Mouse (Mus musculus) limb, embryonic 11.5 days (tissue): Measurements from ENCODE around the gene Pcp4l1. TPM values are rescaled to one million over a fixed set of nuclear protein-coding genes. Genes with fewer than 3 reads are reported as not detected.

ENCODE experiments used
- ATAC-seq: fragments of 200-750 bp; cut with Nextera tagmentation; 2 replicates; pipeline ENCODE4 v1.8.0; 2017; ENCODE audit warnings: low read depth; ENCODE audit not compliant: insufficient number of reproducible peaks, low FRiP score, low TSS enrichment
- DNase-seq: peaks from one replicate; pipeline ENCODE4 v3.0.0-alpha.2; 2015; ENCODE audit warnings: low spot score
- H3K27ac ChIP-seq: fragments of 300-500 bp; sonication (generic); replicated peaks from 2 replicates; pipeline ENCODE4 v1.5.1; 2014; ENCODE audit warnings: low read depth, mild to moderate bottlenecking, low read length
- H3K27me3 ChIP-seq: fragments of 300-500 bp; sonication (generic); 2 replicates; pipeline ENCODE4 v1.6.1; 2014; ENCODE audit warnings: mild to moderate bottlenecking, low read length, mixed read lengths; ENCODE audit not compliant: control insufficient read depth, insufficient read depth
- H3K36me3 ChIP-seq: fragments of 300-500 bp; sonication (generic); 2 replicates; pipeline ENCODE4 v1.6.1; 2014; ENCODE audit warnings: mild to moderate bottlenecking, low read length, moderate library complexity, mixed read lengths; ENCODE audit not compliant: control insufficient read depth, insufficient read depth
- H3K4me1 ChIP-seq: fragments of 300-500 bp; sonication (generic); 2 replicates; pipeline ENCODE4 v1.6.1; 2014; ENCODE audit warnings: low read length, mixed read lengths; ENCODE audit not compliant: control insufficient read depth, insufficient read depth
- H3K4me2 ChIP-seq: fragments of 300-500 bp; sonication (generic); 2 replicates; pipeline ENCODE4 v1.6.1; 2014; ENCODE audit warnings: low read depth, mild to moderate bottlenecking, moderate library complexity; ENCODE audit not compliant: severe bottlenecking
- H3K4me3 ChIP-seq: fragments of 300-500 bp; sonication (generic); 2 replicates; pipeline ENCODE4 v1.5.1; 2014; ENCODE audit warnings: low read depth, low read length
- H3K9ac ChIP-seq: fragments of 300-500 bp; sonication (generic); 2 replicates; pipeline ENCODE4 v1.6.1; 2014; ENCODE audit warnings: mild to moderate bottlenecking, low read length
- H3K9me3 ChIP-seq: fragments of 300-500 bp; sonication (generic); 2 replicates; pipeline ENCODE4 v1.6.1; 2016; ENCODE audit warnings: low read length; ENCODE audit not compliant: control insufficient read depth
- WGBS: fragments of 180-500 bp; shearing (Covaris S2); extraction: QIAGEN DNeasy Blood & Tissue Kit; methylation state at CpG from one replicate; pipeline ENCODE4 v1.1.7; 2014; 5-methylcytosine and 5-hydroxymethylcytosine counted together
- polyA plus RNA-seq: library from polyadenylated mRNA; unstranded; fragments of >200 nt; fragmentation: Nextera tagmentation; extraction: Ambion mirVana; gene quantifications from 2 replicates; pipeline ENCODE4 v1.2.1, GENCODE M21; 2014

Pcp4l1 gene
- polyA plus RNA-seq, 1 experiment from 2014 or later = 2.7 TPM

GRCm38 (mm10) chr1:171200769-171201168 is 4.7 kb upstream of the Pcp4l1 start:
- DNase-seq (no peak), ATAC-seq (no peak)
- H3K9me3 ChIP-seq = no peaks in the 10 kb centered on the region
- H3K4me2 ChIP-seq = no peak overlapping the region
- no peak overlapping the region for H3K27ac ChIP-seq
- H3K36me3 ChIP-seq = no peaks in the 10 kb centered on the region
- no peak overlapping the region for H3K9ac ChIP-seq
- peaks cover 3% of the 10 kb centered on the region for H3K27me3 ChIP-seq
- peaks cover 5% of the 10 kb centered on the region; the same call in 1 of the 2 replicates for H3K4me1 ChIP-seq
- H3K4me3 ChIP-seq = no peak overlapping the region
- WGBS = 95% methylated on average over 1 of the region's 1 CpGs

- DNase-seq (no peak), ATAC-seq (no peak)
- 41% methylated on average over 1 of the region's 1 CpGs for WGBS
- Histone ChIP-seq H3K9me3 (no peaks in the 10 kb centered on the region), H3K4me3 (no peak overlapping the region), H3K27me3 (peaks cover 15% of the 10 kb centered on the region), H3K9ac (no peak overlapping the region), H3K4me1 (peaks cover 8% of the 10 kb centered on the region; the same call in 1 of the 2 replicates), H3K27ac (no peak overlapping the region), H3K4me2 (no peak overlapping the region), H3K36me3 (no peaks in the 10 kb centered on the region)
Measured at GRCm38 (mm10) chr1:171199532-171199931, 3.5 kb upstream of the Pcp4l1 start.

GRCm38 (mm10) chr1:171195046-171195822 is 834 bp downstream of the Pcp4l1 start:
- peak; percentile 32 for DNase-seq
- peak overlapping the region; percentile 54 for H3K4me3 ChIP-seq
- H3K4me1 ChIP-seq = peaks cover 20% of the 10 kb centered on the region
- H3K27me3 ChIP-seq = peaks cover 33% of the 10 kb centered on the region
- no peak for ATAC-seq
- no peaks in the 10 kb centered on the region for H3K9me3 ChIP-seq
- 5% methylated on average over 20 of the region's 20 CpGs for WGBS
- no peaks in the 10 kb centered on the region for H3K36me3 ChIP-seq
- no peak overlapping the region for H3K27ac ChIP-seq
- peak overlapping the region; percentile 50 for H3K9ac ChIP-seq
- peak overlapping the region; percentile 97 for H3K4me2 ChIP-seq

GRCm38 (mm10) chr1:171193911-171194830 is 1.9 kb downstream of the Pcp4l1 start:
- H3K27me3 ChIP-seq = peaks cover 33% of the 10 kb centered on the region
- no peak overlapping the region for H3K4me3 ChIP-seq
- H3K36me3 ChIP-seq = no peaks in the 10 kb centered on the region
- H3K4me2 ChIP-seq = no peak overlapping the region
- no peaks in the 10 kb centered on the region for H3K9me3 ChIP-seq
- ATAC-seq = no peak
- H3K27ac ChIP-seq = no peak overlapping the region
- WGBS = 29% methylated on average over 11 of the region's 11 CpGs
- H3K9ac ChIP-seq = no peak overlapping the region
- peak; percentile 29 for DNase-seq
- peaks cover 22% of the 10 kb centered on the region for H3K4me1 ChIP-seq

- H3K27me3 ChIP-seq = peaks cover 33% of the 10 kb centered on the region
- H3K4me1 ChIP-seq = peaks cover 28% of the 10 kb centered on the region
- WGBS = 3% methylated on average over 18 of the region's 18 CpGs
- H3K4me2 ChIP-seq = peak overlapping the region; percentile 15; the same call in 1 of the 2 replicates
- no peak overlapping the region for H3K9ac ChIP-seq
- H3K4me3 ChIP-seq = no peak overlapping the region; the same call in 1 of the 2 replicates
- no peak overlapping the region for H3K27ac ChIP-seq
- no peak for ATAC-seq
- H3K36me3 ChIP-seq = no peaks in the 10 kb centered on the region
- no peaks in the 10 kb centered on the region for H3K9me3 ChIP-seq
- DNase-seq = peak; percentile 48
Measured at GRCm38 (mm10) chr1:171193093-171193840, 2.8 kb downstream of the Pcp4l1 start.

- Histone ChIP-seq H3K27ac (no peak overlapping the region), H3K4me1 (peaks cover 28% of the 10 kb centered on the region), H3K36me3 (no peaks in the 10 kb centered on the region), H3K9me3 (no peaks in the 10 kb centered on the region), H3K4me2 (no peak overlapping the region), H3K4me3 (no peak overlapping the region), H3K27me3 (peaks cover 33% of the 10 kb centered on the region), H3K9ac (no peak overlapping the region)
- no peak for ATAC-seq
- 43% methylated on average over 10 of the region's 10 CpGs for WGBS
- no peak for DNase-seq
Measured at GRCm38 (mm10) chr1:171192283-171192682, 3.8 kb downstream of the Pcp4l1 start.

- Histone ChIP-seq H3K27ac (no peak overlapping the region), H3K9me3 (no peaks in the 10 kb centered on the region), H3K9ac (no peak overlapping the region), H3K4me2 (no peak overlapping the region), H3K27me3 (peaks cover 31% of the 10 kb centered on the region), H3K4me3 (no peak overlapping the region), H3K36me3 (no peaks in the 10 kb centered on the region), H3K4me1 (peaks cover 24% of the 10 kb centered on the region)
- no peak for DNase-seq
- WGBS = 91% methylated on average over 9 of the region's 9 CpGs
- no peak for ATAC-seq
Measured at GRCm38 (mm10) chr1:171190832-171191231, 5.2 kb downstream of the Pcp4l1 start.
